Mouse (Mus musculus) cerebellum, postnatal 25 days (tissue): Measurements from ENCODE around the gene Prss21.
A peak's percentile ranks its signal among the peaks of the same experiment; 100 is the strongest.
"Not testable (repeated sequence)": the region's sequence is repeated elsewhere in the genome, so short reads cannot be mapped to it uniquely, and the experiment has no call there.

Experiments used
- DNase-seq, 2 experiments: peaks; one replicate each; pipeline ENCODE4 v3.0.0; 2021; ENCODE audit warnings: mixed read lengths in 2 of 2

The Prss21 gene

DNA sequence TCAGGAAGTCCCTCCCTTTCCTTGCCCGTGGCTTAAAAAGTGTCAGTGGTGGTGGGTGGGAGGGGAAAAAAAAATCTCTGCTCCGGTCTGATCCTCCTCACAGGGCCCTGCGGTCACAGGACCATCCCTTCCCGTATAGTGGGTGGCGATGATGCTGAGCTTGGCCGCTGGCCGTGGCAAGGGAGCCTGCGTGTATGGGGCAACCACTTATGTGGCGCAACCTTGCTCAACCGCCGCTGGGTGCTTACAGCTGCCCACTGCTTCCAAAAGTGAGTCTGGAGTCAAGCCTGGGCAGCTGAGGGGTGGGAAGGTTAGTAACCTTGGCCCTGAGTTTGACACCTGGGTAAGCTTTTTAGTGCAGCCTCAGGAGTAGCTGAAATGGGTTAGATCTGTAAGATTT lies 657 bp downstream of the Prss21 start:
- no peak for DNase-seq

DNA sequence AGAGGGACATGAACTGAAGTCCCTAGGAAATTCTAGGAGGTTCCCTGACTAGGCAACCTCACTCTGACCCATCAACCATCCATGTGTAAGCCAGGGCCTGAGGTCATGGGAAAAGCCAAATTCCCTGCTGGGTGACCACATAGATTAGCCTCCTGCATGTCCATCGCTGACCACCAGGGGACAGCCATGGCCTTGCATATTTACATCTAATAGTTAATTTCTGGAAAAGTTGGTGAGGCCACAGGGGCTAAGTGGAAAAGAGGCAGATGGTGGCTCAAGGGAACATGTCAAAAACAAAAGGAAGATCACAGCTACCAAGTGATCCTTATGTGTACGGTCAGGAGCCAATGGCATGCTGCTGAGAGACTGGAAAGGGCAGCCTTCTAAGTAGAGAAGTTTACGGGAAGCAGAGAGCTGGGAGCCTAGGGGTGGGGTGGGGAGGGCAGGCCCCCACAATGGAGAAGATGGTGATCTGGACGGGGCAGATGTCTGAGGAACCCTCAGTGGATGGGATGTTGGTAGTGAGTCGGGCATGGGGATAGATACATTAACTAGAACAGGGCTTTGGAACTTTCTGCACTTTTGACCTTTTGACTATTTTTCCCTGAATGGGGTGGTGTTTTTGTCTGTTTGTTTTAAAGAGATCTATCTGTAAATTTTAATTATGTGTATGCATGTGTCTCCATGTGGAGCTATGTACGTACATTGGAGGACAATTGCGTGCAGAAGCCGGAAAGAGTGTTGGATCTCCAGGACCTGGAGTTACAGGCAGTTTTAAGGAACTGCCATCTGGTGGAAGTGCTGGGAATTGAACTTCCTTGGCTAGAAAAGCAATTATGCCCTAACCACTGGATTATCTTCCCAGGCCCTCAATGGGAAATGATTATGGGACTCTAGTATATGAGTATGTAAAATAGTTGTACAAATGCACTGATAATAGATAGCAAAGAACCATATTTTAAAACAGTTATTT lies 6.3 kb downstream of the Prss21 start:
- DNase-seq = peak; percentile 56 to 75

DNA sequence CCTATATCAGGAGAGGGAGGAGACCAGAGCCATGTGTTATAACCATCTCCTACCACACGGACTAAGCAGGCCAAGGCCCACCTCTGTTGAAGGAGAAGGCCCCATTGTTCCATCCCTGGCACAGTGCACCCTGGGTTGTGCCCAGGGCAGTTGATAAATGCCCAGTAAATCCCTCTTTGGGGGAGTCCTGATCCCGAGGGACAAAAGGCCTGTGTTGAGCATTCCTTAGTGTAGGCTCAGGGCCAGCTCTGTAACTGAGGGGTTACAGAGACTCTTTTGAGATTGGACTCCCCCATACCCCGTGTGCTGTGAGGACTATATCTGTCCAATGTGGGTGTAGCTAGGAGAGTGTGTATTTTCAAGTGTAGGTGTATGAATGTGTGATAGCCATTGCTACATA lies 8.9 kb downstream of the Prss21 start:
- no peak for DNase-seq

DNA sequence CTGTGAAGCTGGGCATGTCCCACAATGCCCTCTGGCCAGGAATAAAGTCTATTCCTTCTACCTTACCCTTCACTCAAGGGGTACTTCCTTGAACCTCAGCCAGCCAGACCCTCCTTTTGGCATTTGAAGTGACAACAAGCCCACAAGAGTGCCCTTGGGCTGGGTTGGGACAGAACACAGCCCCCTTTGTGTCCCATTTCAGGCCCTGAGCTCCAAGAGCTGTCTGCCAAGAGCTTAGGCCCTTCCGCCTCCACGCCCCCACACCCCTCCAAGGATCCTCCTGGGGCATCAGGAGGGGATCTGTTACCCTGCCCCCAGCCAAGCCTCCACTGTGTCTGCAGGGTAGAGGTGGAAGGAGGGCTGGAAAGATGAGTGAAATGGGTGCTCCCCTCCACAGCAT lies 9.3 kb downstream of the Prss21 start:
- no peak for DNase-seq

DNA sequence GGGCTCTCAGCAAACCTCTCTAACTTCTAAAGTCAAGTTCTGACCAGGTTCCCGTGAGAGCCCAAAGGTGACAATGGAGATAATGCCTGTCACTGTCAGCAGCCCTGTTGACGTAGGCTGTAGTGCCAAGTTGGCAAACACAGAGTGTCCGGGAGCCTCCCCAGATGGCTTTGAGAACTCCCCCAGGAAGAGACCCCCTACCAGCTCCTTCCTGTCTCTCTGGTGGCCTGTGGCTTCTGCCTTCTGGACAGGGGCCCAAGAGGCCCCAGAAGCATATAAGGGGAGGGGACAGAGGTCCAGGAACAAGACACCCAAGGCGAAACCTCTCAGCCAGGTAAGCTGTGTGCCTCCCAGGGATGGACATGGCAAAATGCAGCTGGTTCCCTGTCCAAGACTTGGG lies 12.7 kb downstream of the Prss21 start, which contains the start of the genes Dcpp1 and Dcpp2:
Gene Dcpp1, plus strand, starts transcription at position 301 of the 400 bp plus-strand sequence.
Gene Dcpp2, plus strand, starts transcription at position 305 of the 400 bp plus-strand sequence.
- DNase-seq = not testable (repeated sequence)

DNA sequence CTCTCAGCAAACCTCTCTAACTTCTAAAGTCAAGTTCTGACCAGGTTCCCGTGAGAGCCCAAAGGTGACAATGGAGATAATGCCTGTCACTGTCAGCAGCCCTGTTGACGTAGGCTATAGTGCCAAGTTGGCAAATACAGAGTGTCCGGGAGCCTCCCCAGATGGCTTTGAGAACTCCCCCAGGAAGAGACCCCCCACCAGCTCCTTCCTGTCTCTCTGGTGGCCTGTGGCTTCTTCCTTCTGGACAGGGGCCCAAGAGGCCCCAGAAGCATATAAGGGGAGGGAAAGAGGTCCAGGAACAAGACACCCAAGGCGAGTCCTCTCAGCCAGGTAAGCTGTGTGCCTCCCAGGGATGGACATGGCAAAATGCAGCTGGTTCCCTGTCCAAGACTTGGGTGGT lies 49.3 kb downstream of the Prss21 start, which contains the start of gene Dcpp3:
Gene Dcpp3, plus strand, starts transcription at position 301 of the 400 bp plus-strand sequence.
- DNase-seq = not testable (repeated sequence)
